Mouse (Mus musculus) layer of hippocampus, adult 2 months (tissue): ENCODE results near the gene Suco. TPM values are rescaled to one million over a fixed set of nuclear protein-coding genes. Genes with fewer than 3 reads are reported as not detected.

Source experiments
- DNase-seq, 2 experiments: peaks; one replicate each; pipeline ENCODE4 v3.0.0; 2022; ENCODE audit warnings: low spot score in 2 of 2
- H3K27ac ChIP-seq: fragments of 200-600 bp; 2 replicates; pipeline ENCODE4 v1.8.1; 2022
- H3K4me3 ChIP-seq: fragments of 200-600 bp; 2 replicates; pipeline ENCODE4 v1.8.1; 2022; ENCODE audit warnings: mild to moderate bottlenecking
- CTCF ChIP-seq: fragments of 200-600 bp; conservative IDR thresholded peaks from 2 replicates; pipeline ENCODE4 v1.8.1; 2022; ENCODE audit warnings: antibody characterized with exemption, mild to moderate bottlenecking, moderate library complexity
- total RNA-seq, 2 experiments: library from RNA; stranded (reverse); gene quantifications; 2 replicates each; pipeline ENCODE4 v1.2.3; 2021

Gene Suco
- total RNA-seq, 2 experiments from 2014 or later: 39.7 to 40.9 TPM

- no peak for DNase-seq
- TF ChIP-seq CTCF: no peak
- no peak overlapping the region for H3K4me3 ChIP-seq
- no peak overlapping the region for H3K27ac ChIP-seq
Observed at GRCm38 (mm10) chr1:161907795-161908457, 31.4 kb upstream of the Suco start.

GRCm38 (mm10) chr1:161907111-161907510 is 30.6 kb upstream of the Suco start:
- H3K27ac ChIP-seq: no peak overlapping the region
- no peak for DNase-seq
- no peak for TF ChIP-seq CTCF
- H3K4me3 ChIP-seq: no peak overlapping the region

- no peak for TF ChIP-seq CTCF
- no peak overlapping the region for H3K4me3 ChIP-seq
- DNase-seq: no peak
- no peak overlapping the region for H3K27ac ChIP-seq
Observed at GRCm38 (mm10) chr1:161902692-161903452, 26.4 kb upstream of the Suco start.

GRCm38 (mm10) chr1:161900129-161900528 is 23.6 kb upstream of the Suco start:
- DNase-seq: no peak
- Histone ChIP-seq H3K4me3 (no peak overlapping the region), H3K27ac (no peak overlapping the region)
- no peak for TF ChIP-seq CTCF

GRCm38 (mm10) chr1:161897235-161897634 is 20.8 kb upstream of the Suco start:
- Histone ChIP-seq H3K27ac (no peak overlapping the region), H3K4me3 (no peak overlapping the region)
- DNase-seq: no peak
- no peak for TF ChIP-seq CTCF

GRCm38 (mm10) chr1:161896130-161896529 is 19.6 kb upstream of the Suco start:
- H3K4me3 ChIP-seq: no peak overlapping the region
- no peak for DNase-seq

GRCm38 (mm10) chr1:161895014-161895413 is 18.5 kb upstream of the Suco start:
- Histone ChIP-seq H3K4me3 (no peak overlapping the region), H3K27ac (no peak overlapping the region)
- DNase-seq: no peak
- TF ChIP-seq CTCF: no peak

More at GRCm38 (mm10) chr1:161896130-161896529, 19.6 kb upstream of the Suco start:
- TF ChIP-seq CTCF: no peak
- no peak overlapping the region for H3K27ac ChIP-seq

GRCm38 (mm10) chr1:161894553-161894952 is 18.1 kb upstream of the Suco start:
- Histone ChIP-seq H3K27ac (no peak overlapping the region), H3K4me3 (no peak overlapping the region)
- no peak for TF ChIP-seq CTCF
- DNase-seq: no peak

- H3K27ac ChIP-seq: no peak overlapping the region
- TF ChIP-seq CTCF: no peak
- no peak overlapping the region for H3K4me3 ChIP-seq
- DNase-seq: no peak
Observed at GRCm38 (mm10) chr1:161894126-161894525, 17.6 kb upstream of the Suco start.

GRCm38 (mm10) chr1:161888823-161889222 is 12.3 kb upstream of the Suco start:
- no peak for DNase-seq
- no peak overlapping the region for H3K27ac ChIP-seq
- no peak overlapping the region for H3K4me3 ChIP-seq
- no peak for TF ChIP-seq CTCF

- no peak overlapping the region for H3K4me3 ChIP-seq
- no peak for DNase-seq
- H3K27ac ChIP-seq: no peak overlapping the region
- TF ChIP-seq CTCF: no peak
Observed at GRCm38 (mm10) chr1:161887679-161888260, 11.3 kb upstream of the Suco start.

GRCm38 (mm10) chr1:161885762-161886161 is 9.3 kb upstream of the Suco start:
- Histone ChIP-seq H3K4me3 (no peak overlapping the region), H3K27ac (no peak overlapping the region)
- no peak for TF ChIP-seq CTCF
- DNase-seq: no peak

- peak overlapping the region; percentile 92 for H3K4me3 ChIP-seq
Observed at GRCm38 (mm10) chr1:161877580-161878142, 1.2 kb upstream of the Suco start.

More at GRCm38 (mm10) chr1:161877580-161878142, 1.2 kb upstream of the Suco start:
- TF ChIP-seq CTCF: no peak
- H3K27ac ChIP-seq: peak overlapping the region; percentile 21; the same call in 1 of the 2 replicates
- DNase-seq: no peak
